Mouse (Mus musculus) intestine, embryonic 14.5 days (tissue): ENCODE data around the gene Il18bp. TPM values are rescaled to one million over a fixed set of nuclear protein-coding genes. Genes with fewer than 3 reads are reported as not detected.
"Not testable (repeated sequence)": the region's sequence is repeated elsewhere in the genome, so short reads cannot be mapped to it uniquely, and the experiment has no call there.

Source experiments
- ATAC-seq: fragments of 200-750 bp; cut with Nextera tagmentation; replicated peaks from 2 replicates; pipeline ENCODE4 v1.8.0; 2017; ENCODE audit warnings: low read depth, moderate number of reproducible peaks, moderate TSS enrichment, moderate library complexity; ENCODE audit not compliant: low FRiP score, low TSS enrichment
- DNase-seq: peaks from one replicate; pipeline ENCODE4 v3.0.0-alpha.2; 2018; ENCODE audit warnings: low spot score
- H3K27ac ChIP-seq: fragments of 300-500 bp; sonication (generic); 2 replicates; pipeline ENCODE4 v1.5.1; 2014; ENCODE audit warnings: low read depth, mild to moderate bottlenecking, control low read depth
- H3K27me3 ChIP-seq: fragments of 300-500 bp; sonication (generic); replicated peaks from 2 replicates; pipeline ENCODE4 v1.6.1; 2014; ENCODE audit warnings: low read length, control low read depth; ENCODE audit not compliant: control insufficient read depth, insufficient read depth
- H3K36me3 ChIP-seq: fragments of 300-500 bp; sonication (generic); 2 replicates; pipeline ENCODE4 v1.6.1; 2014; ENCODE audit warnings: low read length, control low read depth; ENCODE audit not compliant: control insufficient read depth, insufficient read depth
- H3K4me1 ChIP-seq: fragments of 300-500 bp; sonication (generic); replicated peaks from 2 replicates; pipeline ENCODE4 v1.6.1; 2014; ENCODE audit warnings: low read length, control low read depth, mixed read lengths; ENCODE audit not compliant: control insufficient read depth, insufficient read depth
- H3K4me2 ChIP-seq: fragments of 300-500 bp; sonication (generic); 2 replicates; pipeline ENCODE4 v1.6.1; 2014; ENCODE audit warnings: low read length
- H3K4me3 ChIP-seq: fragments of 300-500 bp; sonication (generic); 2 replicates; pipeline ENCODE4 v1.5.1; 2014; ENCODE audit warnings: low read depth, low read length, control low read depth, mixed read lengths
- H3K9ac ChIP-seq: fragments of 300-500 bp; sonication (generic); 2 replicates; pipeline ENCODE4 v1.6.1; 2014; ENCODE audit warnings: mild to moderate bottlenecking, low read length
- H3K9me3 ChIP-seq: fragments of 300-500 bp; sonication (generic); 2 replicates; pipeline ENCODE4 v1.6.1; 2016; ENCODE audit warnings: low read length, control low read depth; ENCODE audit not compliant: control insufficient read depth
- WGBS: fragments of 180-500 bp; shearing (Covaris S2); extraction: QIAGEN DNeasy Blood & Tissue Kit; methylation state at CpG from one replicate; pipeline ENCODE4 v1.1.7; 2014; 5-methylcytosine and 5-hydroxymethylcytosine counted together
- polyA plus RNA-seq: library from polyadenylated mRNA; unstranded; fragments of >200 nt; fragmentation: Nextera tagmentation; extraction: Ambion mirVana; gene quantifications from 2 replicates; pipeline ENCODE4 v1.2.1, GENCODE M21; 2014

Gene Il18bp
- 2.7 and 2.8 TPM in 2 replicates for polyA plus RNA-seq

DNA sequence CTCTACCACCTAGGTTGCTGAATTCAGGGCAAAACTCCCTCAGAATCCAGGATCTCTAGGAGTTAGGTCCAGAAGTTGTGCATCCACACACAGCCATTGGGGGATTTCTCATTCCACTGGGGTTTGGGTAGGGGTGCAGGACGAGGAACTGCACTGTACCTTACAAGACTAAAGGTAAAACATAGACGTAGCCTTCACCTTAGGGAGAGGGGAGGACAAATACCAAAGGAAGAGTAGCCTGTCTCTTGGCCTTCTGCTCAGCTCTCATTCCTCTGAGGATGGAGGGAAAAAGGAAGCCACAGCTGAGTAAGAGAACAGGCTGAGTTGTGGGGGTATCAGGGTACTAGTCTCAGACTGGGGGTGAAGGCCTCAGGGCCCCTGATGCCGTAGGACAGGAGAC is at the start of gene Il18bp:
TSS of gene Il18bp (minus strand) at position 101 of the 400 bp plus-strand sequence.
- H3K27ac ChIP-seq = no peak within 1 kb of the TSS; the same call in 1 of the 2 replicates
- no peak within 1 kb of the TSS for H3K4me3 ChIP-seq
- DNase-seq = no peak
- no peak within 1 kb of the TSS for H3K4me2 ChIP-seq
- H3K4me1 ChIP-seq = no peaks in the 10 kb centered on the region
- no peaks in the 10 kb centered on the region for H3K27me3 ChIP-seq
- ATAC-seq = no peak
- 93% methylated on average over 3 of the region's 3 CpGs for WGBS
- peaks cover 89% of the 10 kb centered on the region for H3K36me3 ChIP-seq
- H3K9ac ChIP-seq = no peak within 1 kb of the TSS
- no peaks in the 10 kb centered on the region for H3K9me3 ChIP-seq

DNA sequence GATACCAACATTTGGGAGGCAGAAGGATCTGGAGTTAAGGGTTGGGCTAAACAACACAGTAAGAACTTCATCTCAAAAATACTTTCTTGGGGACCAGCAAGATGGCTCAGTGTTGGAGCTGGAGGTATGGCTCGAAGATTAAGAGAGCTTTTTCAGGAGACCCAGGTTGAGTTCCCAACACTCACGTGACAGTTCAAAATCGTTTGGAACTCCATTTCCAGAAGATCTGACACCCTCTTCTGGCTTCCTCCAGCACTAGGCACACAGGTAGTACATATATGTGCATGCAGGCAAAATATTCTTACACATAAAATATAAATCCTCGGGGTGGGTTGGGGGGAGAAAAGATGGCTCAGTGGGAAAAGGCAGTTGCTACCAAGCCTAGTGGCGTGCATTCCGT is 47.9 kb upstream of the Il18bp start:
- no peak for DNase-seq
- peaks cover 21% of the 10 kb centered on the region for H3K4me1 ChIP-seq
- H3K4me3 ChIP-seq = peak overlapping the region; percentile 73
- 62% methylated on average over 6 of the region's 6 CpGs for WGBS
- H3K36me3 ChIP-seq = peaks cover 14% of the 10 kb centered on the region
- peak overlapping the region; percentile 87; the same call in 1 of the 2 replicates for H3K27ac ChIP-seq
- no peaks in the 10 kb centered on the region for H3K27me3 ChIP-seq
- no peaks in the 10 kb centered on the region for H3K9me3 ChIP-seq
- no peak for ATAC-seq
- peak overlapping the region; percentile 90 for H3K4me2 ChIP-seq
- H3K9ac ChIP-seq = peak overlapping the region; percentile 57

DNA sequence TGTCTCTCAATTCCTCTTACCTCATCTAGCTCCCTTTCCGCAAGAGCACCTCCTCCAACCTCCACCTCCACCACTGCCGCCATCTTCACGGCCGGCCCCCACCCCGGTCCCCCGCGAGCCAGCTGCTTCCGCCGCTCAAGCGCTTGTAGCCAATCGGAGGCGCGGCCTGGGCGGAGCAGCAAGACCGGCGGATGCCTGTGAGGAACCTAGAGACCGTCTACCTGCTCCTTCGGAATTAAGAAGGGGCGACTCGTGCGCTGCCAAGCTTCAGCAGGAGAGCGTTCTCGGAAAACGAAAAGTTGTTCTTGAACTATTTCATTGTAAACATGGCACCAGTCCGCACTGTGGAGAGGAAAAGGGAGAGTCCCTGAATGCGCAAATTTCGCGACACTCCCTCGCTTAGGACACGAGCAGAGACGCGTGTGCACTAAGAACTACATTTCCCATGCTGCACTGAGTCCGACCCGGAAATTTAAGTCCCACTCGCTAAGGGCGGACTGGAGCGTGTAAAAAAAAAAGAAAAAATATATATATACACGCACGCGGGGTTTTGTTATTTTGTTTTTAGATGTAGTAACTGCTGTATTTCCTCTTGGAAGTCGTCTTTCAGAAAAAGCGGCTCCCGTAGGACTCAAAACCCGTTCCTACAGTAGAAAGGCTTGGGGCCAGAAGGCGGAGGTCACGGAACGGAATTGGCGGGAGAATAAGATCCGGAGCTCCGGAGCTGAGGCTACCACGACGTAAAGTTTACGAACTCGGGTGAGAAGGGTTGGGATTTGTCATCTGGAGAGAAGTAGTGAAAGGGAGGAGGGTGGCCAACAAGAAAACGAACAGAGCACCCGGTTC is 46.8 kb upstream of the Il18bp start, which contains the start of the genes Rnf121, Xndc1 and Xntrpc:
TSS of gene Rnf121 (minus strand) at position 424 of the 846 bp plus-strand sequence.
TSS of gene Xndc1 (plus strand) at position 466 of the 846 bp plus-strand sequence.
TSS of gene Xntrpc (plus strand) at position 668 of the 846 bp plus-strand sequence.
- H3K4me1 ChIP-seq = peaks cover 21% of the 10 kb centered on the region
- 0 out of 2 replicates have a peak, but pooled peaks cover 8% of the 10 kb centered on the region for H3K36me3 ChIP-seq
- H3K4me3 ChIP-seq = peak within 1 kb of the TSS; percentile 73
- no peaks in the 10 kb centered on the region for H3K9me3 ChIP-seq
- peak within 1 kb of the TSS; percentile 90 for H3K4me2 ChIP-seq
- under 1% methylated on average over 56 of the region's 56 CpGs for WGBS
- peak within 1 kb of the TSS; percentile 57 for H3K9ac ChIP-seq
- no peaks in the 10 kb centered on the region for H3K27me3 ChIP-seq
- peak; percentile 97 for ATAC-seq
- peak within 1 kb of the TSS; percentile 87 for H3K27ac ChIP-seq
- DNase-seq = peak; percentile 98

DNA sequence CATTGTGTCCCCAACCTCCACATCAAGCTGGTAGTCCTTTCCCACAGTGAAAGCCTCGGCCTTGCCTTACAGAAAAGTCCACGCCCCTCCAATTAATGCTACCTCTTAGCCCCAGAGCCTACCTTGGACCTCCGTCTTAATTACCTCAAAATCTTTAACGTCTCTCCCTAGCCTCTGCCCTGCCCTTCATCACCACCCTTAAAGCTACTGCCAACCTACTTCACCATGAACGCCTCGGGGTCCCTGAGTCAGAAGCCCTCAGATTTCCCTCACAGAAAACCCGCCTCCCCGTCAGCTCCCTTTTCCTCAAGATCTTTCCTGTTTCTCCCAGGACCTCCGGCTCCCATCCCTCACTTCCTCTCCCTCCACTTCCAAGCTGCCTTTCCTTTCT is 46.2 kb upstream of the Il18bp start:
- WGBS = under 1% methylated on average over 9 of the region's 9 CpGs
- ATAC-seq (peak; percentile 22), DNase-seq (no peak)
- Histone ChIP-seq H3K27me3 (no peaks in the 10 kb centered on the region), H3K9me3 (no peaks in the 10 kb centered on the region), H3K4me2 (peak overlapping the region; percentile 90), H3K9ac (peak overlapping the region; percentile 57), H3K4me3 (peak overlapping the region; percentile 73), H3K27ac (peak overlapping the region; percentile 87), H3K36me3 (peaks cover 11% of the 10 kb centered on the region), H3K4me1 (peaks cover 21% of the 10 kb centered on the region)

DNA sequence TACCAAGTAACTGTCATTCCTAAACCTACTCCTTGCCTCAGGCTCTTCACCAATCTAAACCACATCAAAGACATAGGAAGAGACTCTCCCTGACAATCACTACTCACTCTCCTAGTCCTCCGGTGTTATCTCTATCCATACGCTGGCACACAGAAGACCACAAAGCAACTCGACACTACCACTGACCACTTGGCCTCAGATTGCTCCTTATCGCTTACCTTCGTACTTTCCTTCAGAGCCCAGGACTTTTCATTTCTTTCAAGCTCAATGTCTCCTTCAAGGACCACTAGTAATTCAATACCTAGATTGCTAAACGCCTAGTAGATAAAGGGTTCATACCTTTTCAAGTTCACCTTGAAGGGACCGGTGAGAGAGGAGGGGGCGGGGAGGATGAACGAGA is 45.4 kb upstream of the Il18bp start:
- 76% methylated on average over 9 of the region's 9 CpGs for WGBS
- Histone ChIP-seq H3K9ac (no peak overlapping the region), H3K4me2 (peak overlapping the region; percentile 90), H3K27ac (no peak overlapping the region), H3K4me3 (peak overlapping the region; percentile 73), H3K27me3 (no peaks in the 10 kb centered on the region), H3K4me1 (peaks cover 21% of the 10 kb centered on the region), H3K9me3 (no peaks in the 10 kb centered on the region), H3K36me3 (peaks cover 18% of the 10 kb centered on the region)
- ATAC-seq (no peak), DNase-seq (no peak)

DNA sequence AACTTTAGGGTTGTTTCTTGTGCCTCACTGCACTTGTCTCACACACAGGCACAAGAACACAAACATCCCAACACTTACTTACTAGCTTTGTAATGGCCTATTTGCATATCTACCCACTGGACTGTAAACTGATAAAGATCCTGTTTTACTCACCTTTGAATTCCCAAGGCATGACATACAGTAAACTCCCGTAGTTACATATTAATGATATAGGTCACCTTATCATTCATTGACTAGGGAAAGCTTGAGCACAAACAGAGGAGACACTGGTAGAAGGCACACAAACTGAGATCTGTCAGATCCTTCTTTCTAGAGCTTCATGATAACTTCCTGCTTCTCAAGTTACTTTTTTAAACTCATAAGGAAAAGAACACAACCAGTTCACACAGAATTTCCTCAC is 43.7 kb upstream of the Il18bp start:
- Histone ChIP-seq H3K4me2 (peak overlapping the region; percentile 25), H3K36me3 (peaks cover 25% of the 10 kb centered on the region), H3K27me3 (no peaks in the 10 kb centered on the region), H3K4me1 (peaks cover 21% of the 10 kb centered on the region), H3K9ac (no peak overlapping the region), H3K9me3 (no peaks in the 10 kb centered on the region), H3K4me3 (no peak overlapping the region), H3K27ac (no peak overlapping the region; the same call in 1 of the 2 replicates)
- no peak for ATAC-seq
- 82% methylated on average over 1 of the region's 1 CpGs for WGBS
- DNase-seq = no peak

DNA sequence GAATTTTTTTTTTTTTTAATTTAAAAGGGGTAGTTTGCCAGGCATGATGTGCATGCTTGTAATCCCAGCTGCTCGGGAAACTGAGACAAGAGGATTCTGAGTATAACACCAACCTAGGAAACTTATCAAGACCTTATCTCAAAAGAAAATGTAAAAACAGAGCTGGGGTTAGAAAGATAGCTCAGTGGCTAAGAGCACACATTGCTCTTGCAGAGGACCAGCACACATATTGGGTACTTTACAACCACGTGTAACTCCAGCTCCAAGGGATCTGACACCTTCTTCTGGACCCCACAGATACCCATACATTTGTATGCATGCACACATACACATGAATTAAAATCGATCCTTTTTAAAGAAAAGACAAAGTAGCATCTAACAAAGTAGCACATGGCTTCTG is 42.9 kb upstream of the Il18bp start:
- Histone ChIP-seq H3K9me3 (no peaks in the 10 kb centered on the region), H3K4me2 (no peak overlapping the region), H3K9ac (no peak overlapping the region), H3K27me3 (no peaks in the 10 kb centered on the region), H3K4me3 (no peak overlapping the region), H3K4me1 (peaks cover 17% of the 10 kb centered on the region), H3K36me3 (peaks cover 33% of the 10 kb centered on the region), H3K27ac (no peak overlapping the region)
- 83% methylated on average over 3 of the region's 3 CpGs for WGBS
- DNase-seq (no peak), ATAC-seq (no peak)

DNA sequence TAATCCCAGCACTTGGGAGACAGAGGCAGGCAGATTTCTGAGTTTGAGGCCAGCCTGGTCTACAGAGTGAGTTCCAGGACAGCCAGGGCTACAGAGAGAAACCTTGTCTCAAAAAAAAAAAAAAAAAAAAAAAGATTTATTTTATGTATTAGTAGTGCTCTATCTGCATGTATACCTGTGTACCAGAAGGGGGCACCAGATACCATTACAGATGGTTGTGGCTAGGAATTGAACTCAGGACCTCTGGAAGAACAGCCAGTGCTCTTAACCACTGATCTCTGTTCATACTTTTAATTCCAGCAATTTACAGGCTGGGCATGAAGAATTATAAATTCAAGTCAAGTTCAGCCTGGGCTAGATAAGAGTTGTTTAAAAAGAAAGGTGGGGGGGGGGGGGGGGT is 30.0 kb upstream of the Il18bp start:
- not testable (repeated sequence) for H3K9ac ChIP-seq, H3K4me3 ChIP-seq, H3K4me1 ChIP-seq, H3K27ac ChIP-seq, H3K27me3 ChIP-seq, H3K4me2 ChIP-seq, ATAC-seq, DNase-seq, H3K9me3 ChIP-seq
- peaks cover 16% of the 10 kb centered on the region; the same call in 1 of the 2 replicates for H3K36me3 ChIP-seq
